Mouse (Mus musculus) C2C12 (cell line): ENCODE measurements around the gene Pus1. TPM values are rescaled to one million over a fixed set of nuclear protein-coding genes. Genes with fewer than 3 reads are reported as not detected.

Experiments
- H3K27me3 ChIP-seq: one replicate; pipeline ENCODE4 v1.6.1; 2011; ENCODE audit not compliant: control insufficient read depth, insufficient read depth, insufficient read length
- H3K36me3 ChIP-seq: one replicate; pipeline ENCODE4 v1.6.1; 2011; ENCODE audit not compliant: control insufficient read depth, insufficient read depth
- H3K4me3 ChIP-seq: one replicate; pipeline ENCODE4 v1.5.1; 2011; ENCODE audit warnings: mild to moderate bottlenecking, control low read depth; ENCODE audit not compliant: poor library complexity, insufficient read depth, severe bottlenecking
- H3K79me2 ChIP-seq: one replicate; pipeline ENCODE4 v1.6.1; 2011; ENCODE audit not compliant: control insufficient read depth, insufficient read depth
- H3K79me3 ChIP-seq: one replicate; pipeline ENCODE4 v1.6.1; 2011; ENCODE audit warnings: low read depth, control low read depth
- H3ac ChIP-seq: one replicate; pipeline ENCODE3; 2011; ENCODE audit warnings: low read depth; ENCODE audit not compliant: control insufficient read depth, insufficient read length
- CEBPB ChIP-seq: IDR thresholded peaks from one replicate; pipeline ENCODE4 v1.6.1; 2011; ENCODE audit warnings: low read depth, mild to moderate bottlenecking, control low read depth, moderate library complexity
- CTCF ChIP-seq: IDR thresholded peaks from one replicate; pipeline ENCODE4 v1.5.1; 2011; ENCODE audit not compliant: control insufficient read depth, insufficient read depth, insufficient read length
- FOSL1 ChIP-seq: IDR thresholded peaks from one replicate; pipeline ENCODE4 v1.8.0; 2011; ENCODE audit warnings: mild to moderate bottlenecking, low read length; ENCODE audit not compliant: poor library complexity, insufficient read depth, severe bottlenecking
- MAX ChIP-seq: IDR thresholded peaks from one replicate; pipeline ENCODE4 v1.6.1; 2011; ENCODE audit warnings: mild to moderate bottlenecking, control low read depth
- MYOD1 ChIP-seq: IDR thresholded peaks from one replicate; pipeline ENCODE4 v1.6.1; 2011; ENCODE audit warnings: low read depth; ENCODE audit not compliant: control insufficient read depth, insufficient read length
- MYOG ChIP-seq: IDR thresholded peaks from one replicate; pipeline ENCODE4 v1.6.1; 2011; ENCODE audit not compliant: control insufficient read depth, insufficient read length; ENCODE audit errors: extremely low read depth
- USF1 ChIP-seq: IDR thresholded peaks from one replicate; pipeline ENCODE4 v1.6.1; 2011; ENCODE audit warnings: low read depth, mild to moderate bottlenecking, control low read depth, moderate library complexity
- polyA plus RNA-seq: library from polyadenylated mRNA; unstranded; fragments of >200 nt; fragmentation: generic; extraction: Trizol; gene quantifications from one replicate; pipeline ENCODE4 v1.2.1, GENCODE M21; 2012; ENCODE audit warnings: missing spikeins

Pus1 gene
- polyA plus RNA-seq, 1 experiment, result 62.3 TPM

DNA sequence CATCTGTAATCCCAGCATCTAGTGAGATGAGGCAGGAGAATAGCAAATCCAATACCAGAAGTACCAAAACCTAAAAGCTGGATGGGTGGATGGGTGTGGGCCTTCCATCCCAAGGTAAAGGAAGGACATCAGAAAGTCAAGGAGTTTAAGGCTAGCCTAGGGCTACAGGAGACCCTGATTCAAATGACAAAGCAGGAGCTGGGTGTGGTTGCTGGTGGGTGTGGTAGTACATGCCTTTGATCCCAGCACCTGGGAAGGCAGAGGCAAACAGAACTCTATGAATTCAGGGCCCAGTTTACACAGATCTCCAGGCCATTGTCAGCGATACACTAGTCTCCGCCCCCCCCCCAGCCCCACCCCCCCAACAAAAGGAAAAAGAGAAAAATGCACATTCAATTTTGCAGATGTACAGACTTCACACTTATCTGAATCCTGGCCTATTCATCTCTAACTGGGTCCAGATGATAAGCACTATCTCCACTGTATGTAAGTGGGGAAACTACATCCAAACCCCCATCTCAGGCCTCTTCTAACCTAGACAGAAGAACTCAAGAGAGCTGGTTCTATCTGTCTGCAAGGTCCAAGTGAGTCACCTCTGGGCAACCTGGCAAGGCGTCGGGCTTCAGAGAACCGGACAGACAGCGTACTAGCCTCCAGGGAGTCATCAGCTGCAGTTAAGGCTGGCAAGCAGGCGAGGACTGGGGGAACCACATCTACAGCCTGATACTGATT, 23.7 kb upstream of the Pus1 start:
- no peak for TF ChIP-seq USF1
- no peak for TF ChIP-seq MYOG
- TF ChIP-seq MAX, result no peak
- no peak for TF ChIP-seq MYOD1
- TF ChIP-seq FOSL1, result no peak
- TF ChIP-seq CEBPB, result no peak
- TF ChIP-seq CTCF, result no peak
- H3K4me3 ChIP-seq, result no peak overlapping the region
- H3K36me3 ChIP-seq, result no peaks in the 10 kb centered on the region

DNA sequence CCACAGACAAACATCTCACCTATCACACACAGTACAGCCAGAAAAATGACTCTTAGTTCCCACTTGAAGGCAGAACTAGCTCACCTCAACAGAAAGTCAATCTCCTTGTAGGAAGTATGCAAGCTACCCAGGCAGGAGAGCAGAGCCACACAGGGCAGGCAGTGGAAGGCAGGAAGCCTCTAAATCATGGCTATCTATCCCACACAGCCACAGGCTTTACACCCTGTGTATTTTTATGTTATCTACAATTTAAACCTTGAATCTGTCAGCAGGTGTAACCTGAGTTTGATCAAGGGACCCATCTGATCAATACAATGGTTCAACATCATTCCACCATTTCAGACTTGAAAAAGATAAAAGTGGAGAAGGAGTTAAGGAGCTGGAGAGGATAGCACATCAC, 22.4 kb upstream of the Pus1 start:
- H3ac ChIP-seq, result no peak overlapping the region
- peaks cover 9% of the 10 kb centered on the region for H3K36me3 ChIP-seq
- peaks cover 15% of the 10 kb centered on the region for H3K79me2 ChIP-seq
- H3K79me3 ChIP-seq, result peaks cover 3% of the 10 kb centered on the region
- no peak overlapping the region for H3K4me3 ChIP-seq
- no peaks in the 10 kb centered on the region for H3K27me3 ChIP-seq
- TF ChIP-seq USF1, result no peak
- no peak for TF ChIP-seq FOSL1
- TF ChIP-seq CTCF, result no peak
- no peak for TF ChIP-seq MYOD1
- TF ChIP-seq CEBPB, result no peak
- no peak for TF ChIP-seq MAX
- TF ChIP-seq MYOG, result no peak

More for the DNA sequence above, 23.7 kb upstream of the Pus1 start:
- Histone ChIP-seq H3K79me2 (peaks cover 28% of the 10 kb centered on the region), H3ac (no peak overlapping the region), H3K27me3 (no peaks in the 10 kb centered on the region), H3K79me3 (peaks cover 9% of the 10 kb centered on the region)

DNA sequence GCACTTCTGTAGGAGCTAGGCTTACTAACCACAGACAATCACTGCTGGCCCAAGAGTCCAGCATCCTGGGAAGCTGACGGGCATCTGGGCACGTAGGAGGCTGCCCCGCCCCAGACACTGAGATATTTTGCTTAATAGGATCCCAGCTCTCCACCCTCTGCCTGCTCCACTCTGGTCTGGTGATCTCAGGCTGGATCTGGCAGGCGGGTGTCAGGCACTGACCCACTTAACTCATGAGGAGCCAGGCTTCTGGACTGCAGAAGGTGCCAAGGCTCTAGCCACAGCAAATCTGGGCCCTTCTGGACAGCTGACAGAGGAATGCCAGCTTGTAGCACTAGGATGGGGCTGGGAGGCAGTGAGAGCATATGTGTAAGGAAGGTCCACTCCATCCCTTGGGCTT, 21.7 kb upstream of the Pus1 start:
- H3K36me3 ChIP-seq, result peaks cover 9% of the 10 kb centered on the region
- TF ChIP-seq MYOD1 (no peak), MYOG (no peak), USF1 (no peak), CTCF (no peak), MAX (no peak), CEBPB (no peak), FOSL1 (no peak)
- no peaks in the 10 kb centered on the region for H3K27me3 ChIP-seq

GRCm38 (mm10) chr5:110801036-110801624, 20.7 kb upstream of the Pus1 start:
- H3K79me2 ChIP-seq, result no peaks in the 10 kb centered on the region
- no peaks in the 10 kb centered on the region for H3K27me3 ChIP-seq
- H3K4me3 ChIP-seq, result no peak overlapping the region
- no peak overlapping the region for H3ac ChIP-seq
- H3K36me3 ChIP-seq, result peaks cover 9% of the 10 kb centered on the region
- no peak for TF ChIP-seq CEBPB
- TF ChIP-seq USF1, result no peak
- no peak for TF ChIP-seq MAX
- TF ChIP-seq MYOG, result no peak
- no peak for TF ChIP-seq FOSL1
- TF ChIP-seq CTCF, result no peak
- no peaks in the 10 kb centered on the region for H3K79me3 ChIP-seq

More for the DNA sequence above, 21.7 kb upstream of the Pus1 start:
- no peak overlapping the region for H3K4me3 ChIP-seq
- no peaks in the 10 kb centered on the region for H3K79me3 ChIP-seq
- no peak overlapping the region for H3ac ChIP-seq
- H3K79me2 ChIP-seq, result peaks cover 8% of the 10 kb centered on the region

GRCm38 (mm10) chr5:110797696-110798095, 17.2 kb upstream of the Pus1 start:
- Histone ChIP-seq H3K36me3 (peaks cover 29% of the 10 kb centered on the region), H3ac (no peak overlapping the region), H3K4me3 (no peak overlapping the region), H3K79me2 (no peaks in the 10 kb centered on the region), H3K27me3 (no peaks in the 10 kb centered on the region), H3K79me3 (no peaks in the 10 kb centered on the region)
- TF ChIP-seq CEBPB, result no peak
- TF ChIP-seq MAX, result no peak
